Mouse (Mus musculus) spleen, adult 18-20 months (tissue): Measurements from ENCODE around the gene Poldip3.

ENCODE experiments used
- DNase-seq, 2 experiments: peaks; one replicate each; pipeline ENCODE4 v3.0.0; 2022; ENCODE audit warnings: mixed read lengths in 2 of 2

Gene Poldip3

GRCm38 (mm10) chr15:83124625-83125024 lies 24.6 kb downstream of the Poldip3 start:
- no peak for DNase-seq

DNA sequence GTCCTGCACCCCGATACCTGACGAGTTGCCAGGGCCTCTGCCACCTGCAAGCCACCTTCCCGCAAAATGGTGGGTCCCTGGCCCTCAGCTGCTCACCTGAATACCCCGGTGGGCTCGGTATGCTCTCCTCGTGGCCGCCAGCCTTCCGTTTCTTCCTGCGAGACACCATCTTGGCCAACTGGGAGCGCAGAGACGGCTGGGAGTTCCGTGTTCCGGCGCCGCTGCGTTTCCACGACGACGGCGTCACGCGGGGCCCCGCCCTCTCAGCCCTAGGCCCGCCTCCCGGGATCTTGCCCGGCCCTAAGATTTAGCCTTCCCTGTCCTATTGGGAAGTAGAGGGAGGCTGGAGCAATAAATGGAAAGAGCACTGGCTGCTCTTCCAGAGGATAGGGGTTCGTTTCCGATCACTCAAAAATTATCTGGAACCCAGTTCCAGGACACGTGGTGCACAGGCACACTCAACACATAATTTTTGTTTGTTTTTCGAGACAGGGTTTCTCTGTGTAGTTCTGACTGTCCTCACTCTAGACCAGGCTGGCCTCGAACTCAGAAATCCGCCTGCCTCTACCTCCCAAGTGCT lies 26.5 kb downstream of the Poldip3 start, which contains the start of gene Rrp7a:
Gene Rrp7a, minus strand, starts transcription at position 236 of the 580 bp plus-strand sequence.
- peak; percentile 76 to 87 for DNase-seq

- DNase-seq, result peak in 1 of 2 experiments; percentile 31
These were observed 27.2 kb downstream of the Poldip3 start for GRCm38 (mm10) chr15:83121709-83122565.

DNA sequence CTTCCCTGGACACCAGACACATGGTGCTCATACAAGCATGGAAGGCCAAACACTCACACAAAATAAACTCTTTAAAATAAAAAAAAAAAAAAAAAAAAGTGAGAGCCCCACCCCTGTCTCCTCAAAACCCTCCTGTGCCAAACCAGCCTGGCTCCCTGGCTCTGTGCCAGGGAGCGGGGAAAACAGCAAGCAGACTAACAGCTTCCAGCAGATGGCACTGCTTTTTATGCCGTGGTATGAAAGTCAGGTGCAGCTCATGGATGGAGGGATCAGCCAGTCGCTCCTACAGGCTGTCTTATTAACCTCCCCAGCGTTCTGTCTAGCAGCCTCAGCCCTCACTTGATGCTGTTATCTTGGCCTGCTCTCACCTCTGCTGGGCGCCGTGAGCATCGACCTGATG lies 30.8 kb downstream of the Poldip3 start:
- DNase-seq, result no peak

- DNase-seq, result no peak
These were observed 34.1 kb downstream of the Poldip3 start for GRCm38 (mm10) chr15:83115071-83115470.

DNA sequence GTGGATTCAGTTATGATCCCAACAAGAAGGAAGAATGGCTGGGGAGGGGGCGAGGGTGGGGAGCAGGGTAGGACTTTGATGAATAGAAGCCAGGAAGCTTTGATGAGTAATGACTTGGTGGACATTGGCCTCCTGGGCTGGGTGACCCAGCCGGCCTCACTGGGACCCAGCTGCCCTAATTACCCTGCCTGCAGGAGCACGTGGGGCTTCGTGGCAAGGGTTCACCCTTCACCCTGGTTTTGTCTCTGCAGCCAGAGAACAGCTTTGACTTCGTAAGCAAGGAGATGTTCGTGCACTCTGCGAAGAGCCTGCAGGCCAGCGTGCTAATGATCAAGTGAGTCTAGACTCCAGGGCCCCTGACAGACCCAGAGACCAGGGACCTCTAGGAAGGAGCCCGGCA lies 35.1 kb downstream of the Poldip3 start:
- no peak for DNase-seq

DNA sequence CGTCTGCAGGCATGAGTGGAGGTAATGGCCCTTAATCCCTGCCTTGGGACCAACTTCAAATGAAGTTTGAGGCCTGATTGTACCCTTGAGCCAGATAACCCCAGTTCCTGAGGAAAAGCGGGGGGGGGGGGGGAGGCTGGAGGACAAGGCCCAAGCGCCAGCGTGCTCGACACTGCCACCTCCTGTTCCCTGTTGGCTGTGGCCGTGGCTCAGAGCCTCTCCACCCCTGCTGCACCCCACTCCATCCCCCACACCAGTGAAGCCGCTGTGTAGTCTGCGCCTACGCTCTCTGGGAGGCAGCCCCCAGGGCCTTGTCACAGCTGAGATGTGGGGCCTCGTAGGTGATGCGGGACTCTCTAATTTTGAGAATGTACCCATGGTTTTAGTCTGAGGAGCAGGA lies 36.3 kb downstream of the Poldip3 start:
- peak; percentile 37 to 57 for DNase-seq

DNA sequence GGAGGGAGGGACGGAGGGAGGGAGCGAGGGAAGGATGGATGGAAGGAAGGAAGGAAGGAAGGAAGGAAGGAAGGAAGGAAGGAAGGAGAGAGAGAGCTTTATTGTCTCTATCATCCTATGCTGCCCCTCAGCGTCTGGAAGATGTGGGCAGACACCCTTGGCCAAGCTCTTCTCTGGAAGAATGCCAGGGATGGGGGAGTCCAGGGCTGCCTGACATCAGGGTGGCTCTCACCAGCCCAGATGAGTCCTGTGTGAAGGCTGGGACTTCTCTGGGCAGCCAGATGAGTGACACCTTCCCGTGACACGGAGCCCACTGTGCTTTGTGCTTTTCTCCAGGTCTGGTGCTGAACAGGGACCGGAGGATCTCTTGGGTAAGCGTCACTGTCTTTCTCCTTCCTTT lies 37.3 kb downstream of the Poldip3 start:
- no peak for DNase-seq

DNA sequence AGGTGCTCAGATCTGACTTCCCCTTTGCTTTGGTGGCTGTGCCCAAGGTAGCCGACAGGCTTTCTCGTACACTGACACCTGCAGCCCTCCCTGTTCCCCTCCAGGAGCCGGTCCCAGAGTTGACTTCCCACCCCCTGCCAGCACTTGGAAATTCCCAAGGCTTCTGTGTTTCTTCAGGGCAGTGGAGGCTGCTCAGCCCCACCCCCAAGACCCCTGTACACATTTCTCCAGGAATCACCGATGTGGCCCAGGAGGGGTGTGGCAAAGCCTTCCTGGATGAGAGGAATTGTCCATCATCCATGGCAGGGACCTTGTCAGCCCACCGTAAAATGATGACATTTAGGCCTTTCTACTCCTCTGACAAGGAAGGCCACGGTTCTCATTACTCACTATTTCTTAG lies 37.9 kb downstream of the Poldip3 start:
- no peak for DNase-seq

GRCm38 (mm10) chr15:83107814-83108213 lies 41.4 kb downstream of the Poldip3 start:
- DNase-seq, result no peak

GRCm38 (mm10) chr15:83106426-83106825 lies 42.8 kb downstream of the Poldip3 start:
- DNase-seq, result no peak

GRCm38 (mm10) chr15:83103111-83103510 lies 46.1 kb downstream of the Poldip3 start:
- no peak for DNase-seq

GRCm38 (mm10) chr15:83100332-83100662 lies 48.9 kb downstream of the Poldip3 start:
- DNase-seq, result no peak

DNA sequence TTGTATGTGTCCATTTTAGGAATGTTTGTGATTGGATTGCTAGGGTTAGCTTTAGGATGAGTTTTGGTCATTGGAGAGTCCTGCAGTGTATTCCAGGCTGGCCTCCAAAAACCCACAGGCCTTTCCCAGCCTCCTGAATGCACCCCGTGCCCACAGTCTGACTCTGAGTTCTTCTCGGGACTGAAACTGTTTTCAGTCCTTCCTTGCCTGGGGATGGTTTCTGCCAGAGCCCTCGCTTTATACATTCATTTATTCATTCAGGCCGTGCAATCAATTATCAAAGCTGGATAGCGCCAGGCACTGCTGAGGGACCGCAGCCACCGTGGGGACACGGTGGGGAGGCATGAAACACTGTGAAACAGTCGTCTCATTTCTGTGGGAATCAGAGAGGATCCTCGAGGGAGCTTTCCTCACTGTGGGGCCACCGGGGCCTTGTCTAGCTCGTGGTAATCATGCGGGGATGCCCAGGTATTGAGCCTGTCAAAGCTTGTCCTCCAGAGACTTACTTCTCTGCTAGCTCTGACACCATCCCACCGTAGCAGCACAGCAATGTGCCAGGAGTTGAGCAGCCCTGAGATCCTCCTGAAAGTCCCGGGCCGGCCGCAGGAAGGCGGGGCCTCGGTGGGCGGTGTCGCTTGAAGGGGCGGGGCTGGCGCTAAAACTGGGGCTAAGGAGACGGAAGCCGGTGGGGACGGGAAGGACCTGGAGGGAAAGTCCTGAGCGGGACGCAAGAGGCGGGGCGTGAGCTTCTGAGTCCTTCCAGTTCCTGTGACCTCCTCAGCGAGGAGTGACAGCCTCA lies 49.5 kb downstream of the Poldip3 start:
- DNase-seq, result peak; percentile 91 to 95

DNA sequence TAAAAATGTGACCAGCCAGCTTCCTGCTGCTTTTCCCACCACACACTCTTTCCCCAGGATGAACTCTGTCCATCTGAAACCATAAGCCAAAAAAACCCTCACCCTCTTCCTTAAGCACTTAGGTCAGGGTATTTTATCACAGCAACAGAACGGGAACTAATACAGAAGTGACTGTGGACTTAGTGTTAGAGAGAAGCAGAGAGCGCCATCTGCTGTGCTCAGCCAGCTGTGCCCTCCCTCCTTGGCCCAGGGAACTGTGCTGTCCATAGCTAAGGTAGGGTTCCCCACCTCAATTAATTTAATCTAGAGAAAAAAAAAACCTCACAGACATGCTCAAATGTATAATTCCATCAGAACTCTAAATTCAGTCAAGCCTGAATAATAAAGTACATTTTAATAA lies 53.2 kb downstream of the Poldip3 start:
- DNase-seq, result peak in 1 of 2 experiments; percentile 36

DNA sequence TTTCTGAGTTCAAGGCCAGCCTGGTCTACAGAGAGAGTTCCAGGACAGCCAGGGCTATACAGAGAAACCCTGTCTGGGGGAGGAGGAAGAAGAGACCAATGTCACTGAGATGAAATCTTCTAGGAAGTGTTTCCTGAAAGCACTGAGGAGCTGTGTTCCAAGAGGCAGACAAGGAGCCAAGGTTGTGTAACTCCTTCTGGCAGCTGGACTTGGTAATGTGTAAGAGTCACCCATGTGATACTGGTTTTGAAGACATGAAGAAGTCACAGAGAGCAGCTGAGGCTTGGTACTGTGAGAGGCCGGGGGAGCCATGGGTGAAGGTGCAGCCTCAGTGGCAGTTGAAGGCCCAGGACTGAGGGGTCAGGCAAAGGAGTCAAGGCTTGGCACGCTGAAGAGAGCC lies 55.5 kb downstream of the Poldip3 start:
- no peak for DNase-seq

DNA sequence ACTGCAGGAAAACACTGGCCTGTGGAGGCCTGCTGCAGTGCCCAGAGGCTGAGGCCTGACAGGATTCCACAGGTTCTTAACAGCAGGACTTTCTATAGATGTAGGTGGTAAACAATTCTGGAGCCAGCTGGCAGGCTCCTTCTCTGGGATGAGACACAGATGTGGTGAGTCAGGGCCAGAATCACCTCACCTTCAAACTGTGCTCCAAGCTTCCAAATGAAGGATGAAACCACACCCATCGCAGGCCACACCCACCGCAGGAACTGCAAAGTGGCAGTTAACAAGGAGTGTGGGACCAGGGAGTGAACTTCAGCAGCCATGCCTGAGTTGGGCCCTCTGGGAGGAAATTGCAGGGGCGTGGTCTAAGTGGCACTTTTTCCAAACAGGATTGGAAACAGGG lies 58.3 kb downstream of the Poldip3 start:
- no peak for DNase-seq

DNA sequence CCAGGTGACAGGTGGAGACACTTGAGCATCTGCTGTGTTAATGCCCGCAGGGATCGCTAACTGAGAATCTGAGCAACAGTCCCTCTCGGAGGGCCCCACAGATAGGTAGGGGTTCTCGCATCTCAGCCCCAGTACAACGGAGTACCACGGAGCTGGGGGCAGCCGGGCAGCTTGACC lies 59.9 kb downstream of the Poldip3 start, which contains the start of gene Serhl:
Gene Serhl, plus strand, starts transcription at position 78 of the 177 bp plus-strand sequence.
- no peak for DNase-seq

DNA sequence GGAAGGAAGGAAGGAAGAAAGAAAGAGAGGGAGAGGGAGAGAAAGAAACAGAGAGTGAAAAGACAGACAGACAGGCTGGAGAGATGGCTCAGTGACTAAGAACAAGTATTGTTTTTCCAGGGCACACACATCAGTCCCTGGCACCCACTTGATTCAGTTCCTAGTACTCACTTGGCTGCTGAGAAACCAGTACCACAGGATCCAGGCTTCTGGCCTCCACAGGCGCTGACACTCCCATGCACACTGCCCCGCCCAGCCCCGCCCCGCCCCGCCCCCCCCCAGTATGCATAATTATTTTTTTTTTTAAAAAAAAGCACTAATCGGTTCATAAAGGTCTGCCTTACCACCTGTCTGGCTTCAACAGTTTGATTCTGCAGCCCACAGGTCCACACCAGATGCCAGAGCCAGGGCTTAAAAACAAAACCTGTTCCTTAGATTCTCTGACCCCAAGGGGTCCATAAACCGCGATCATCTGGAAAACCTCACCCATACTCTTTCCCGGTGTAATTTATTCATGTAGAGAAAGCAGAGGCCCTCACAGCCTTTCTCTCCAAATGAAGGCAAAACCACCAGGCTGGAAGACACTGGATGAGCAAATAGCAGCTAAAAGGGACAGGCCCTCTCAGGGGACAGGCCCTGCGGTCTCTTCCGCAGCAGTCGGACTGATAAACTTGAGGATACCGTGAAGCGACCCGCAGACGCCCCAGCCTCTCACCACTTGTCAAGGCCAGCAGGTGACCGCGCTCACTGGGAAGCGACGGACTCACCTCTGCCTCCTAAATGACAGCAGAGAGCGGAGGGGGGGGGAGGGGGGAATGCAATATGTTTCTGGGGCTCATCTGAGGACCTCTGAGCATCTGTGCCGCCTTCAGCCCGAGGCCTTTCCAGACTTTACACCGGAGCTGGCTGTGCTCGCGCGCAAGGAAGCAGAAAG lies 60.4 kb downstream of the Poldip3 start:
- DNase-seq, result no peak

DNA sequence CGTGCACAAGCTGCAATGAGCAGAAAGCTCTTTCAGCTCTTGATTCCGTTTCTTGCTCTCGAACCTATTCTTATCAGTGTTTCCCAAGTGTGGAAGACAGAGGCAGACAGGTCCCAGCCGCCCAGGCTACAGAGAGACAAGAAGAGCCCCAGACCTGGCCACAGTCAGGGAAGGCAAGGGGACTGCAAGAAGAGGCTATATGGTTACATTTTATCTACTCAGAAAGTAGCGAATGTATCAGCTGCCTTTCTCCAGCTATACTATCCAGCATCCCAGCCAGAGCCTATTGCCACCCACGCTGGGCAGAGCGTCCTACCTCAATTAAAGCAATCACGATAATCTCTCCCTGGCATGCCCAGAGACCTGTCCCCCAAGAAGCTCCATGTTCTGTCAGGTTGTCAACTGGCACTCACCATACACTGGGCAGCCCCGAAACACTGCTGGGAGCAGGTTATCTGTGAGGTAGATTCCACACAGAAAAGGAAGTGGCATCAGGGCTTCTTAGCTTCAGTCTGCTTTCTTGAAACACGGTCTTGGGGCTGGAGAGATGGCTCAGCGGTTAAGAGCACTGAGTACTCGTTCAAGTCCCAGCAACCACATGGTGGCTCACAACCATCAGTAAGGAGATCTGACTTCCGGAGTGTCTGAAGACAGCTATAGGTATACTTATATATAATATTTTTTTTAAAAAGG lies 62.4 kb downstream of the Poldip3 start:
- no peak for DNase-seq

GRCm38 (mm10) chr15:83085901-83086300 lies 63.3 kb downstream of the Poldip3 start:
- peak in 1 of 2 experiments; percentile 56 for DNase-seq

- no peak for DNase-seq
These were observed 65.1 kb downstream of the Poldip3 start for GRCm38 (mm10) chr15:83084022-83084640.
